Mouse (Mus musculus): ENCODE data around the gene Ppp1r12c.

- TF ChIP-seq POLR2A (IDR thresholded peaks at IDR 0.05; ENCODE audit: low read depth, low read length) (no peak), CTCF (conservative IDR thresholded peaks at IDR 0.05; ENCODE audit: insufficient read depth, insufficient read length, low read depth, low read length) (no peak)
Measured at GRCm38 (mm10) chr7:4498251-4498650, 3.2 kb downstream of the Ppp1r12c start.

Measured in kidney, adult 2 months (tissue).